Mouse (Mus musculus) stomach, postnatal 0 days (tissue): ENCODE measurements around the gene Kpna2.

Source experiments
- CTCF ChIP-seq: IDR thresholded peaks from 2 replicates; pipeline ENCODE4 v1.5.1; 2016; ENCODE audit warnings: antibody characterized with exemption, low read depth, mild to moderate bottlenecking, moderate library complexity
- EP300 ChIP-seq: optimal IDR thresholded peaks from 2 replicates; pipeline ENCODE3; 2016; ENCODE audit warnings: antibody characterized with exemption

DNA sequence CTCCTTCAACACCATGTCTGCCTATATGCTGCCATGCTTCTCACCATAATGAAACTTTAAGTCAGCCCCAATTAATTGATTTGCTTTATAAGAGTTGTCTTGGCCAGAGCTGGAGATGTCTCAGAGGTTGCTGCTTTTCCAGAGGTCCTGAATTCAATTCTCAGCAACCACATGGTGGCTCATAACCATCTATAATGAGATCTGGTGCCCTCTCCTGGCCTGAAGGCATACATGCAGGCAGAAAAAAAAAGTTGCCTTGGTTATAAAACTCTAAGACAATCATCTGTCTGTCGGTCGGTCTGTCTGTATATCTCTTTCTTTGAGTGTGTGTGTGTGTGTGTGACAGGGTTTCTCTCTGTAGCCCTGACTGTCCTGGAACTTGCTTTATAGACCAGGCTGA lies 24.9 kb downstream of the Kpna2 start:
- peak; percentile 66 for TF ChIP-seq CTCF
- TF ChIP-seq EP300 = no peak
